Mouse (Mus musculus) brain, embryonic 14.5 days (tissue): ENCODE results near the gene Lsg1. TPM values are rescaled to one million over a fixed set of nuclear protein-coding genes. Genes with fewer than 3 reads are reported as not detected.

Experiments used
- DNase-seq: peaks from one replicate; pipeline ENCODE4 v3.0.0-alpha.2; 2011; ENCODE audit warnings: low read depth
- CTCF ChIP-seq: fragments of 200-500 bp; IDR thresholded peaks from 2 replicates; pipeline ENCODE4 v1.5.1; 2012; ENCODE audit warnings: inconsistent platforms, mild to moderate bottlenecking, moderate library complexity, borderline replicate concordance; ENCODE audit not compliant: insufficient read depth, insufficient read length; ENCODE audit errors: extremely low read depth
- POLR2A ChIP-seq: fragments of 200-500 bp; IDR thresholded peaks from 2 replicates; pipeline ENCODE4 v1.6.1; 2012; ENCODE audit warnings: mild to moderate bottlenecking, inconsistent platforms, borderline replicate concordance; ENCODE audit not compliant: poor library complexity, insufficient read depth, insufficient read length, severe bottlenecking; ENCODE audit errors: extremely low read depth
- polyA plus RNA-seq: library from polyadenylated mRNA; depleted of rRNA; stranded (reverse); fragments of >200 nt; gene quantifications from 2 replicates; pipeline ENCODE4 v1.2.3, GENCODE M21; 2012

Gene Lsg1
- polyA plus RNA-seq, 1 experiment = 29.1 TPM

- DNase-seq = peak; percentile 40
- TF ChIP-seq CTCF = peak; percentile 86
- TF ChIP-seq POLR2A = no peak
Observed at GRCm38 (mm10) chr16:30531761-30532406, 55.5 kb downstream of the Lsg1 start.

GRCm38 (mm10) chr16:30530815-30531214, 56.6 kb downstream of the Lsg1 start:
- no peak for DNase-seq
- no peak for TF ChIP-seq POLR2A
- peak; percentile 66; the same call in 1 of the 2 replicates for TF ChIP-seq CTCF

DNA sequence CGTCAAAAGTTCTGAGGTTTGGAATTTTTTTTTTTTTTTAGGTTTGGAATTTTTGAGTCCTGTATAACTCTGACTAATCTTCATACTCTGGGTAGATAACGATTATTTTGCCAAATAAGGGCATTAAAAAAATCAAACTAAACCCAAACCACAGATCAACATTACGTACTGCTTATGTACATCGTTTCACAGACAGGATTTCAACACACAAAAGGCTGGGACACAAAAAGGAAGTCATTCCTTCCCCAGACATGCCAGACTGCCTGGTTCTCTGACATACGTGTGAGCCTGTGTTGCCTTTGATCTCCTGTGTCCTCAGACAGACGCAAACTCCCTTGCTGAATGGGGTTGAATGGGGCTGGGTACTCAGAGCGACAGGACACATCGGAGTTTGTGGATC, 59.0 kb downstream of the Lsg1 start:
- DNase-seq = no peak
- TF ChIP-seq POLR2A (no peak), CTCF (no peak)

DNA sequence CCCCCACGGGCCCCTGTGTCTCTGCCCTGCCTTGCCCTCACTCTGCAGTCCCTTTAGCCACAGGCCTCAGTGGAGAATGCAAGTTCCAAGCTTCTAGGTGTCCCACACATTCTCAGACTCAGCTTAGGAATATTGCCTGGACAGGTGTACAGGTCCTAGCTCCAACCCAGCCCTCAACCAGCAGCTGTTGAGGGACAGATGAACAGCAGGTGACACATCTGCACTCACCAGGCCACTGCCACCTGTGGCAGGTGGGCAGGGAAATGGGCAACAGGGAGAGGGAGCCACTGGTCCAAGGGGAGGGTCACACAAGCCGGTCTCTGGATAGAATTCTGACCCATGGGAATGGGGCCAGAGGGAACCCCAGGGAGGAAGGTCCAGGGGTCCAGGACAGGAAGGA, 59.5 kb downstream of the Lsg1 start:
- no peak for DNase-seq
- no peak for TF ChIP-seq POLR2A
- TF ChIP-seq CTCF = no peak

DNA sequence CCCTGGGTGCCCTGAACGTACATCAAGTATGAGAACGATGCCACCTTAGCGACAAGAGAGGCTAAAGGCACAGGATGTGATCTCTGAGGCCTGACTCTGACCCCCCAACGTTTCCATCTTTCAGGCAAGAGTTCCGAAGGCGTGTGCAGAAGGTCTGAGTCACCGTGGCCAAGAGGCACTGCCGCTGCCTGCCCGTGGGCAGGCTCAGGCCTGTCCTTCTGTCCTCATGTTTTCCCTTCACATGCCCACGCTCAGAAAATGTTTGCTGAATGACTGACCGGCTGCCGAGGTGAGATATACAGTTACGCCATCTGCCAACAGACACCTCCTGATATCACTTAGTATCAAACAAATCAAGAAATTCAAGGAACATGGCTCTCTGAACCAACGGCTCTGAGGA, 61.6 kb downstream of the Lsg1 start:
- no peak for TF ChIP-seq POLR2A
- DNase-seq = no peak

DNA sequence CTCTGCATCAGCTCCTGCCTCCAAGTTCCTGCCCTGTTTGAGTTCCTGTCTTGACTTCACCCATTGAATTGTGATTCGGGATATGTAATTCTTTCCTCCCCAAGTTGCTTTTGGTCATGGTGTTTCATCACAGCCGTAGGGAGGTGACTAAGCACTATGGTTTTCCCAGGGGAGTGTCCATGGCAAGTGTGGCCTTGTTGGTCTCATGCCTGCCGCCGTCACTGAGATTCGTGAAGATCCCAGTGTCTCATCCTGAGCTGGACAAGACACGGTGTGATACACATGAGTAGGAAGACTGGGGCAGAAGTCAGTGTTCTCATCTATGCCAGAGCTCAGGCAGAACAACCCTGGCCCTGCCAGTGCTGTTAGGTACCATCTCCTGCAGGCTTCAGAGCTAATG, 62.9 kb downstream of the Lsg1 start:
- no peak for TF ChIP-seq CTCF
- TF ChIP-seq POLR2A = no peak
- DNase-seq = no peak

- DNase-seq = no peak
- TF ChIP-seq POLR2A (no peak), CTCF (no peak)
Observed at GRCm38 (mm10) chr16:30522253-30522940, 65.0 kb downstream of the Lsg1 start.

- no peak for DNase-seq
- TF ChIP-seq POLR2A (no peak), CTCF (0 out of 2 replicates have a peak, but pooled peaks have one; percentile 4)
Observed at GRCm38 (mm10) chr16:30521147-30521546, 66.2 kb downstream of the Lsg1 start.

DNA sequence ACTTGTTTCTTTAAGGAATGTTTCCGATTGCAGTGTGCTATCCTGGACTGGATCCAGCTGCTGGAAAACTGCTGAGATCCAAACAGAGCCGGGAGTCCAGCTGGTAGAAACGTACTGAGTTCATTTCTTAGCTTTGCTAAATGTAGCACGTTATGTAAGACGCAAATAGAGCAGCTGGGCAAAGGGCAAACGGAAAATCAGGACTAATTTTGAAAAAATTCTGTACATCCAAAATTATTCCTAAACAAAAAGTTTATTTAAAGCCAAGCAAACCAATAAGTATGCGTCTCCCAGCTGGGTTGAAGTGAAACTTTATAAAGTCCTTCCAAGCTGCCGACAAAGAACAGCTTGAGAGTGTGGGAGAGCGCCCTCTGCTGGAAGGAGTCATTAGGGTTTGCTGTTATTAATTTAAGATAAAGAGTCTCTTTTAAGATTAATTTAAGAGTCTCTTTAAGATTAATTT, 67.0 kb downstream of the Lsg1 start:
- peak; percentile 88 for DNase-seq
- peak; percentile 76 for TF ChIP-seq CTCF
- TF ChIP-seq POLR2A = no peak

DNA sequence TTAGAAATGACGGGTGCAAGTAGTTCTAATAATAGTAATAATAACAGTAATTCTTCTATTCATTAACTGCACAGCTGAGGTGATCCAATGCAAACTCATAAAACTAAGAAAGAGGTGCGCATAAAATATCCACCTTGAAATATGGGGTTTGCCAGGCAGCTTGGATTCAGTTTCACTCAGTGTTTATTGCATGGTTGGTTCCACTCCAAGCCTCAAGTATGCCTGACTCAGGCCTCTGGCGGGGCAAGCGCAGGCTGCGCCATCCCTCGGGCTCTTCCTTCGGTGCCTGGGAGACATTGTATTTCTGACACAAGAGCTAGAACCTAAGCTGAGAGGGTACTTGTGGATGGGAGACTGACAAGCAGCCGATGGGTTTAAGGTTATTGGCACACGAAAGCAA, 68.8 kb downstream of the Lsg1 start:
- DNase-seq = no peak
- no peak for TF ChIP-seq CTCF
- TF ChIP-seq POLR2A = no peak

GRCm38 (mm10) chr16:30517666-30518283, 69.6 kb downstream of the Lsg1 start:
- TF ChIP-seq POLR2A (no peak), CTCF (no peak)
- DNase-seq = no peak
